Mouse (Mus musculus): Measurements from ENCODE around the gene Irx6. TPM values are rescaled to one million over a fixed set of nuclear protein-coding genes. Genes with fewer than 3 reads are reported as not detected.

The Irx6 gene
- polyA plus RNA-seq, 1 experiment from 2014 or later: 0.50 TPM

GRCm38 (mm10) chr8:92713286-92713685 lies 39.2 kb downstream of the Irx6 start:
- H3K27me3 ChIP-seq (ENCODE audit: control insufficient read depth, insufficient read depth, low read length): no peaks in the 10 kb centered on the region
- no peak for ATAC-seq (replicated peaks; ENCODE audit: extremely low read depth, insufficient read depth, low FRiP score)
- WGBS: 84% methylated on average over 1 of the region's 1 CpGs
- no peak overlapping the region for H3K9ac ChIP-seq (ENCODE audit: low read length)
- no peak overlapping the region for H3K4me2 ChIP-seq (ENCODE audit: low read depth, low read length)
- H3K36me3 ChIP-seq (ENCODE audit: control insufficient read depth, insufficient read depth): no peaks in the 10 kb centered on the region
- peaks cover 4% of the 10 kb centered on the region; the same call in 1 of the 2 replicates for H3K4me1 ChIP-seq (ENCODE audit: control insufficient read depth, insufficient read depth, low read length)
- H3K4me3 ChIP-seq (ENCODE audit: low read length): no peak overlapping the region
- no peaks in the 10 kb centered on the region for H3K9me3 ChIP-seq (replicated peaks; ENCODE audit: control insufficient read depth, low read length)
- no peak overlapping the region for H3K27ac ChIP-seq (ENCODE audit: low read length)

- peak overlapping the region; percentile 3; the same call in 1 of the 2 replicates for H3K27ac ChIP-seq (ENCODE audit: low read length)
- WGBS: 47% methylated on average over 4 of the region's 4 CpGs
- no peak overlapping the region for H3K9ac ChIP-seq (ENCODE audit: low read length)
- no peak overlapping the region for H3K4me2 ChIP-seq (ENCODE audit: low read depth, low read length)
- peaks cover 8% of the 10 kb centered on the region; the same call in 1 of the 2 replicates for H3K4me1 ChIP-seq (ENCODE audit: control insufficient read depth, insufficient read depth, low read length)
- ATAC-seq (replicated peaks; ENCODE audit: extremely low read depth, insufficient read depth, low FRiP score): no peak
- H3K27me3 ChIP-seq (ENCODE audit: control insufficient read depth, insufficient read depth, low read length): 0 out of 2 replicates have a peak, but pooled peaks cover 2% of the 10 kb centered on the region
- no peaks in the 10 kb centered on the region for H3K9me3 ChIP-seq (replicated peaks; ENCODE audit: control insufficient read depth, low read length)
- no peaks in the 10 kb centered on the region for H3K36me3 ChIP-seq (ENCODE audit: control insufficient read depth, insufficient read depth)
- H3K4me3 ChIP-seq (ENCODE audit: low read length): no peak overlapping the region
These were observed 43.3 kb downstream of the Irx6 start for GRCm38 (mm10) chr8:92717418-92717817.

- Histone ChIP-seq H3K9ac (ENCODE audit: low read length) (no peak overlapping the region), H3K4me2 (ENCODE audit: low read depth, low read length) (no peak overlapping the region), H3K36me3 (ENCODE audit: control insufficient read depth, insufficient read depth) (no peaks in the 10 kb centered on the region), H3K27ac (ENCODE audit: low read length) (peak overlapping the region; percentile 3; the same call in 1 of the 2 replicates), H3K9me3 (replicated peaks; ENCODE audit: control insufficient read depth, low read length) (no peaks in the 10 kb centered on the region), H3K4me1 (ENCODE audit: control insufficient read depth, insufficient read depth, low read length) (peaks cover 11% of the 10 kb centered on the region; the same call in 1 of the 2 replicates), H3K27me3 (ENCODE audit: control insufficient read depth, insufficient read depth, low read length) (0 out of 2 replicates have a peak, but pooled peaks cover 2% of the 10 kb centered on the region), H3K4me3 (ENCODE audit: low read length) (no peak overlapping the region)
- 48% methylated on average over 5 of the region's 5 CpGs for WGBS
- ATAC-seq (replicated peaks; ENCODE audit: extremely low read depth, insufficient read depth, low FRiP score): peak; percentile 63; the same call in 1 of the 2 replicates
These were observed 44.0 kb downstream of the Irx6 start for GRCm38 (mm10) chr8:92718057-92718456.

GRCm38 (mm10) chr8:92721266-92721935 lies 47.3 kb downstream of the Irx6 start:
- Histone ChIP-seq H3K9me3 (replicated peaks; ENCODE audit: control insufficient read depth, low read length) (no peaks in the 10 kb centered on the region), H3K27ac (ENCODE audit: low read length) (no peak overlapping the region), H3K4me2 (ENCODE audit: low read depth, low read length) (peak overlapping the region; percentile 31; the same call in 1 of the 2 replicates), H3K4me1 (ENCODE audit: control insufficient read depth, insufficient read depth, low read length) (peaks cover 19% of the 10 kb centered on the region), H3K4me3 (ENCODE audit: low read length) (no peak overlapping the region), H3K9ac (ENCODE audit: low read length) (no peak overlapping the region), H3K36me3 (ENCODE audit: control insufficient read depth, insufficient read depth) (no peaks in the 10 kb centered on the region), H3K27me3 (ENCODE audit: control insufficient read depth, insufficient read depth, low read length) (0 out of 2 replicates have a peak, but pooled peaks cover 2% of the 10 kb centered on the region)
- ATAC-seq (replicated peaks; ENCODE audit: extremely low read depth, insufficient read depth, low FRiP score): peak; percentile 85
- WGBS: 37% methylated on average over 12 of the region's 12 CpGs

GRCm38 (mm10) chr8:92721936-92722321 lies 47.8 kb downstream of the Irx6 start:
- no peak for ATAC-seq (replicated peaks; ENCODE audit: extremely low read depth, insufficient read depth, low FRiP score)
- 71% methylated on average over 8 of the region's 8 CpGs for WGBS
- no peak overlapping the region for H3K9ac ChIP-seq (ENCODE audit: low read length)
- H3K9me3 ChIP-seq (replicated peaks; ENCODE audit: control insufficient read depth, low read length): no peaks in the 10 kb centered on the region
- peaks cover 19% of the 10 kb centered on the region for H3K4me1 ChIP-seq (ENCODE audit: control insufficient read depth, insufficient read depth, low read length)
- no peaks in the 10 kb centered on the region for H3K36me3 ChIP-seq (ENCODE audit: control insufficient read depth, insufficient read depth)
- H3K27me3 ChIP-seq (ENCODE audit: control insufficient read depth, insufficient read depth, low read length): 0 out of 2 replicates have a peak, but pooled peaks cover 2% of the 10 kb centered on the region
- no peak overlapping the region for H3K27ac ChIP-seq (ENCODE audit: low read length)
- no peak overlapping the region for H3K4me3 ChIP-seq (ENCODE audit: low read length)
- no peak overlapping the region for H3K4me2 ChIP-seq (ENCODE audit: low read depth, low read length)

- no peak overlapping the region for H3K4me2 ChIP-seq (ENCODE audit: low read depth, low read length)
- WGBS: 66% methylated on average over 6 of the region's 6 CpGs
- H3K36me3 ChIP-seq (ENCODE audit: control insufficient read depth, insufficient read depth): no peaks in the 10 kb centered on the region
- ATAC-seq (replicated peaks; ENCODE audit: extremely low read depth, insufficient read depth, low FRiP score): no peak
- H3K9ac ChIP-seq (ENCODE audit: low read length): no peak overlapping the region
- peaks cover 15% of the 10 kb centered on the region; the same call in 1 of the 2 replicates for H3K4me1 ChIP-seq (ENCODE audit: control insufficient read depth, insufficient read depth, low read length)
- no peaks in the 10 kb centered on the region for H3K9me3 ChIP-seq (replicated peaks; ENCODE audit: control insufficient read depth, low read length)
- no peak overlapping the region for H3K27ac ChIP-seq (ENCODE audit: low read length)
- H3K4me3 ChIP-seq (ENCODE audit: low read length): no peak overlapping the region
- 0 out of 2 replicates have a peak, but pooled peaks cover 2% of the 10 kb centered on the region for H3K27me3 ChIP-seq (ENCODE audit: control insufficient read depth, insufficient read depth, low read length)
These were observed 49.2 kb downstream of the Irx6 start for GRCm38 (mm10) chr8:92723320-92723719.

- ATAC-seq (replicated peaks; ENCODE audit: extremely low read depth, insufficient read depth, low FRiP score): no peak
- no peak overlapping the region for H3K27ac ChIP-seq (ENCODE audit: low read length)
These were observed 49.9 kb downstream of the Irx6 start for GRCm38 (mm10) chr8:92723947-92724346.

GRCm38 (mm10) chr8:92724359-92724758 lies 50.3 kb downstream of the Irx6 start:
- H3K4me3 ChIP-seq (ENCODE audit: low read length): no peak overlapping the region
- peaks cover 15% of the 10 kb centered on the region; the same call in 1 of the 2 replicates for H3K4me1 ChIP-seq (ENCODE audit: control insufficient read depth, insufficient read depth, low read length)
- no peak overlapping the region for H3K9ac ChIP-seq (ENCODE audit: low read length)
- ATAC-seq (replicated peaks; ENCODE audit: extremely low read depth, insufficient read depth, low FRiP score): no peak
- no peaks in the 10 kb centered on the region for H3K9me3 ChIP-seq (replicated peaks; ENCODE audit: control insufficient read depth, low read length)
- H3K27me3 ChIP-seq (ENCODE audit: control insufficient read depth, insufficient read depth, low read length): 0 out of 2 replicates have a peak, but pooled peaks cover 2% of the 10 kb centered on the region
- 68% methylated on average over 8 of the region's 8 CpGs for WGBS
- H3K36me3 ChIP-seq (ENCODE audit: control insufficient read depth, insufficient read depth): no peaks in the 10 kb centered on the region
- no peak overlapping the region for H3K27ac ChIP-seq (ENCODE audit: low read length)
- no peak overlapping the region for H3K4me2 ChIP-seq (ENCODE audit: low read depth, low read length)

More at GRCm38 (mm10) chr8:92723947-92724346, 49.9 kb downstream of the Irx6 start:
- no peaks in the 10 kb centered on the region for H3K36me3 ChIP-seq (ENCODE audit: control insufficient read depth, insufficient read depth)
- H3K27me3 ChIP-seq (ENCODE audit: control insufficient read depth, insufficient read depth, low read length): 0 out of 2 replicates have a peak, but pooled peaks cover 2% of the 10 kb centered on the region
- H3K9me3 ChIP-seq (replicated peaks; ENCODE audit: control insufficient read depth, low read length): no peaks in the 10 kb centered on the region
- H3K9ac ChIP-seq (ENCODE audit: low read length): no peak overlapping the region
- 28% methylated on average over 7 of the region's 7 CpGs for WGBS
- H3K4me1 ChIP-seq (ENCODE audit: control insufficient read depth, insufficient read depth, low read length): peaks cover 15% of the 10 kb centered on the region; the same call in 1 of the 2 replicates
- H3K4me3 ChIP-seq (ENCODE audit: low read length): no peak overlapping the region
- H3K4me2 ChIP-seq (ENCODE audit: low read depth, low read length): no peak overlapping the region
